In the genomic region with DNA sequence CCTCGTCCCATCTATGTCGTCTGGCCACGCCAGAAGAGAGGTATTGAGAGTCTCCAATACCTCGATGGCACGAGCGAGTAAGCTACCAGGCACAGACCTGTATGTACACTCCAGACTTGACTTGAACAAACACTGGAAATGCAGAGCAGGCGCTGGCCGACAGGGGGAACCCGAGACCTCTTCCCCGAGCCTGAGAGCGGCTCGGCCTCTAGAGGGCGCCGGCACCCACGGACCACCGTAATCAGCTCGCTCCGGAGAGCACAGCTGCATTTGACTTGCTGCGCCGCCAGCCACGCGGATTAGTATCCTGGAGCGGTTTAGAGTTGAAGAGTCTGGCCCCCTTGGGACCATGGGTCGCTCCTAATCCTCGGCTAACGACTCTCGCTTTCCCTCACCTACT, we compare ENCODE assay signal across 8 mouse cellular contexts. TPM values are rescaled to one million over a fixed set of nuclear protein-coding genes. Genes with fewer than 3 reads are reported as not detected.
A peak's percentile ranks its signal among the peaks of the same experiment; 100 is the strongest.
DNase-seq lines count a peak whose midpoint lies in the region; ATAC-seq and TF ChIP-seq lines count a peak whose summit lies in the region.

No protein-coding gene starts in this region.

- H3K9ac ChIP-seq in forebrain, postnatal 0 days = peak overlapping the region; percentile 68
- H3K9ac ChIP-seq in lung, embryonic 14.5 days = peak overlapping the region; percentile 17; the same call in 1 of the 2 replicates

- peak; percentile 100 for TF ChIP-seq CTCF in G1E (IDR thresholded peaks at IDR 0.05; ENCODE audit: low read depth, low read length)
- TF ChIP-seq CTCF in cerebellum, adult 2 months (IDR thresholded peaks at IDR 0.05; ENCODE audit: borderline replicate concordance, insufficient read depth, low read depth, low read length) = peak; percentile 99
- peak; percentile 100 for TF ChIP-seq CTCF in forebrain, postnatal 0 days (IDR thresholded peaks at IDR 0.05; ENCODE audit: low read depth)
- TF ChIP-seq CTCF in lung, embryonic 14.5 days (IDR thresholded peaks at IDR 0.05; ENCODE audit: low read depth) = peak; percentile 100

- peak overlapping the region; percentile 77 for H3K4me3 ChIP-seq in G1E (ENCODE audit: low read depth, low read length)
- peak overlapping the region; percentile 67 for H3K4me3 ChIP-seq in cerebellum, adult 2 months (replicated peaks; ENCODE audit: insufficient read depth, low read depth, low read length)
- peak overlapping the region; percentile 41 for H3K4me3 ChIP-seq in forebrain, postnatal 0 days (ENCODE audit: low read depth, low read length)
- peak overlapping the region; percentile 47; the same call in 1 of the 2 replicates for H3K4me3 ChIP-seq in lung, embryonic 14.5 days (ENCODE audit: low read depth, low read length)

- peaks cover 97% of the 10 kb centered on the region for H3K4me1 ChIP-seq in G1E (ENCODE audit: insufficient read depth, low read depth, low read length)
- peaks cover 36% of the 10 kb centered on the region for H3K4me1 ChIP-seq in cerebellum, adult 2 months (ENCODE audit: control insufficient read depth, insufficient read depth, low read length)
- H3K4me1 ChIP-seq in forebrain, postnatal 0 days (ENCODE audit: insufficient read depth) = peaks cover 38% of the 10 kb centered on the region
- peaks cover 17% of the 10 kb centered on the region for H3K4me1 ChIP-seq in lung, embryonic 14.5 days (ENCODE audit: insufficient read depth)

- peaks cover 36% of the 10 kb centered on the region for H3K27me3 ChIP-seq in G1E (ENCODE audit: insufficient read depth, low read length)
- H3K27me3 ChIP-seq in cerebellum, adult 2 months (ENCODE audit: control insufficient read depth, insufficient read depth, low read length) = no peaks in the 10 kb centered on the region
- H3K27me3 ChIP-seq in forebrain, postnatal 0 days (ENCODE audit: insufficient read depth, low read length) = 0 out of 2 replicates have a peak, but pooled peaks cover 10% of the 10 kb centered on the region
- H3K27me3 ChIP-seq in lung, embryonic 14.5 days (ENCODE audit: insufficient read depth, low read length) = peaks cover 81% of the 10 kb centered on the region

- peaks cover 28% of the 10 kb centered on the region for H3K36me3 ChIP-seq in G1E (replicated peaks)
- peaks cover 3% of the 10 kb centered on the region; the same call in 1 of the 2 replicates for H3K36me3 ChIP-seq in forebrain, postnatal 0 days (ENCODE audit: insufficient read depth)
- peaks cover 7% of the 10 kb centered on the region for H3K36me3 ChIP-seq in lung, embryonic 14.5 days (ENCODE audit: insufficient read depth)

- ATAC-seq in G1E (ENCODE audit: extremely low read depth, insufficient number of reproducible peaks, low FRiP score, poor library complexity, severe bottlenecking) = peak; percentile 17; the same call in 1 of the 2 replicates
- ATAC-seq in forebrain, postnatal 0 days = peak; percentile 53
- peak; percentile 53 for ATAC-seq in lung, embryonic 14.5 days (ENCODE audit: insufficient read depth)
- ATAC-seq in neutrophil, adult 5-6 weeks (ENCODE audit: extremely low read depth, insufficient number of reproducible peaks, low FRiP score, poor library complexity, severe bottlenecking) = peak; percentile 78

- H3K4me2 ChIP-seq in forebrain, postnatal 0 days (ENCODE audit: low read depth) = peak overlapping the region; percentile 83
- peak overlapping the region; percentile 84 for H3K4me2 ChIP-seq in lung, embryonic 14.5 days

- peak; percentile 74 for DNase-seq in G1E (ENCODE audit: low spot score)
- peak; percentile 90 to 97 for DNase-seq in cerebellum, adult 2 months
- peak; percentile 97 for DNase-seq in forebrain, postnatal 0 days
- peak; percentile 97 for DNase-seq in heart, postnatal 4 days
- peak; percentile 88 to 97 for DNase-seq in layer of hippocampus, adult 8-10 months (ENCODE audit: low spot score in 2 of 2)
- DNase-seq in lung, embryonic 14.5 days = peak; percentile 97
- DNase-seq in testis, postnatal 14 days (ENCODE audit: low spot score) = peak; percentile 89

- peak overlapping the region; percentile 98 for H3K27ac ChIP-seq in cerebellum, adult 2 months (ENCODE audit: insufficient read depth, low read length)
- H3K27ac ChIP-seq in forebrain, postnatal 0 days (ENCODE audit: low read depth, low read length) = peak overlapping the region; percentile 92
- H3K27ac ChIP-seq in lung, embryonic 14.5 days (ENCODE audit: low read depth) = no peak overlapping the region

- peak; percentile 43; the same call in 1 of the 2 replicates for TF ChIP-seq POLR2A in cerebellum, adult 2 months (IDR thresholded peaks at IDR 0.05; ENCODE audit: borderline replicate concordance, insufficient read depth, low read length)

- H3K9me3 ChIP-seq in G1E (replicated peaks) = no peaks in the 10 kb centered on the region
- no peaks in the 10 kb centered on the region for H3K9me3 ChIP-seq in forebrain, postnatal 0 days (ENCODE audit: low read length)
- no peaks in the 10 kb centered on the region for H3K9me3 ChIP-seq in lung, embryonic 14.5 days (ENCODE audit: low read depth, low read length)

- WGBS in cerebellum, adult 2 months = 1% methylated on average over 27 of the region's 27 CpGs
- WGBS in forebrain, postnatal 0 days = under 1% methylated on average over 27 of the region's 27 CpGs
- WGBS in lung, embryonic 14.5 days = under 1% methylated on average over 27 of the region's 27 CpGs

RNA-seq across cellular contexts. Expression of gene Ndufa4l2, which starts 2.0 kb away (rescaled TPM):
- 976 and 1,076 TPM in 2 replicates for total RNA-seq in G1E (2014; fragmentation: Nextera tagmentation)
- total RNA-seq in G1E (2017) = 238 and 262 TPM in 2 replicates
- polyA plus RNA-seq in G1E (2012) = 1,245 and 1,719 TPM in 2 replicates
- 10.4 and 11.5 TPM in 2 replicates for polyA plus RNA-seq in cerebellum, adult 2 months (2012; rRNA removed)
- 4.9 and 15.5 TPM in 2 replicates for total RNA-seq in forebrain, postnatal 0 days (2014; rRNA removed)
- 15.2 and 15.5 TPM in 2 replicates for polyA plus RNA-seq in forebrain, postnatal 0 days (2015; fragmentation: Nextera tagmentation; extraction: Ambion mirVana)
- 10 to 100 TPM; 34.2 to 34.9 TPM for total RNA-seq in heart, postnatal 4 days (2021)
- 1 to 10 TPM; 2.9 to 4.4 (median 3.6) TPM for total RNA-seq in layer of hippocampus, adult 8-10 months (2022)
- polyA plus RNA-seq in lung, embryonic 14.5 days (2014; fragmentation: Nextera tagmentation; extraction: Ambion mirVana) = 36.4 and 44.9 TPM in 2 replicates
- total RNA-seq in neutrophil, adult 5-6 weeks (2017) = not detected in 2 replicates

RNA-seq across cellular contexts. Expression of gene Shmt2, which starts 9.4 kb away (rescaled TPM):
- 338 and 343 TPM in 2 replicates for total RNA-seq in G1E (2014; fragmentation: Nextera tagmentation)
- 238 and 271 TPM in 2 replicates for total RNA-seq in G1E (2017)
- 622 and 702 TPM in 2 replicates for polyA plus RNA-seq in G1E (2012)
- polyA plus RNA-seq in cerebellum, adult 2 months (2012; rRNA removed) = 68.2 and 69.8 TPM in 2 replicates
- 31.5 and 43.8 TPM in 2 replicates for total RNA-seq in forebrain, postnatal 0 days (2014; rRNA removed)
- polyA plus RNA-seq in forebrain, postnatal 0 days (2015; fragmentation: Nextera tagmentation; extraction: Ambion mirVana) = 39.0 and 39.9 TPM in 2 replicates
- total RNA-seq in heart, postnatal 4 days (2021) = 10 to 100 TPM; 43.7 to 45.1 TPM
- total RNA-seq in layer of hippocampus, adult 8-10 months (2022) = 10 to 100 TPM; 21.7 to 31.3 (median 29.1) TPM
- 99.6 and 101 TPM in 2 replicates for polyA plus RNA-seq in lung, embryonic 14.5 days (2014; fragmentation: Nextera tagmentation; extraction: Ambion mirVana)
- total RNA-seq in neutrophil, adult 5-6 weeks (2017) = 22.8 and 25.0 TPM in 2 replicates

RNA-seq across cellular contexts. Expression of gene Stac3, which starts 11.3 kb away (rescaled TPM):
- total RNA-seq in G1E (2014; fragmentation: Nextera tagmentation) (1.2 TPM in 1 of 2 replicates, not detected in the other), G1E (2017) (0.60 and 0.93 TPM in 2 replicates)
- 0.07 and 0.17 TPM in 2 replicates for polyA plus RNA-seq in G1E (2012)
- polyA plus RNA-seq in cerebellum, adult 2 months (2012; rRNA removed) = 8.3 TPM in 2 replicates
- total RNA-seq in forebrain, postnatal 0 days (2014; rRNA removed) = 0.85 and 1.7 TPM in 2 replicates
- 0.20 and 0.50 TPM in 2 replicates for polyA plus RNA-seq in forebrain, postnatal 0 days (2015; fragmentation: Nextera tagmentation; extraction: Ambion mirVana)
- 1 to 10 TPM; 1.8 to 1.9 TPM for total RNA-seq in heart, postnatal 4 days (2021)
- total RNA-seq in layer of hippocampus, adult 8-10 months (2022) = 1 to 10 TPM; 2.1 to 3.5 (median 2.8) TPM
- 0.12 TPM in 1 of 2 replicates, not detected in the other for polyA plus RNA-seq in lung, embryonic 14.5 days (2014; fragmentation: Nextera tagmentation; extraction: Ambion mirVana)
- 6.0 and 9.8 TPM in 2 replicates for total RNA-seq in neutrophil, adult 5-6 weeks (2017)

RNA-seq across cellular contexts. Expression of gene Nxph4, which starts 21.5 kb away (rescaled TPM):
- not detected in 2 replicates for total RNA-seq in G1E (2014; fragmentation: Nextera tagmentation)
- total RNA-seq in G1E (2017) = 0.06 and 0.11 TPM in 2 replicates
- 0.22 and 0.40 TPM in 2 replicates for polyA plus RNA-seq in G1E (2012)
- 30.3 and 33.8 TPM in 2 replicates for polyA plus RNA-seq in cerebellum, adult 2 months (2012; rRNA removed)
- total RNA-seq in forebrain, postnatal 0 days (2014; rRNA removed) = 2.1 and 2.2 TPM in 2 replicates
- 19.9 and 22.6 TPM in 2 replicates for polyA plus RNA-seq in forebrain, postnatal 0 days (2015; fragmentation: Nextera tagmentation; extraction: Ambion mirVana)
- under 1 TPM; 0.83 to 0.97 TPM for total RNA-seq in heart, postnatal 4 days (2021)
- total RNA-seq in layer of hippocampus, adult 8-10 months (2022) = 1 to 10 TPM; 1.9 to 2.7 (median 2.3) TPM
- 0.14 and 0.22 TPM in 2 replicates for polyA plus RNA-seq in lung, embryonic 14.5 days (2014; fragmentation: Nextera tagmentation; extraction: Ambion mirVana)
- total RNA-seq in neutrophil, adult 5-6 weeks (2017) = not detected in 2 replicates

Comparison
In these comparisons a context has a peak if more than half of its experiments do, and no peak if none do; other contexts are left out.
1. ATAC-seq: peak in every context shown above with its lines; median percentile 78 in neutrophil, adult 5-6 weeks; 53 in forebrain, postnatal 0 days; 53 in lung, embryonic 14.5 days; 17 in G1E.
2. RNA of gene Ndufa4l2, which starts 2.0 kb away (total RNA-seq): 238 to 1,076 TPM in G1E; 34.2 to 34.9 TPM in heart, postnatal 4 days, 4.9 to 15.5 TPM in forebrain, postnatal 0 days, 2.9 to 4.4 TPM in layer of hippocampus, adult 8-10 months and not detected in neutrophil, adult 5-6 weeks; every median in the first group is over 4 times any median in the second.
3. Peak in every context shown above with its lines, with median percentiles within 50 percentile points of each other: DNase-seq, H3K4me3 ChIP-seq and CTCF ChIP-seq.